Mouse (Mus musculus) right cerebral cortex, postnatal 4 days (tissue): ENCODE measurements around the gene Oxld1.

Experiments
- DNase-seq: peaks from one replicate; pipeline ENCODE4 v3.0.0-alpha.2; 2022

Gene Oxld1

GRCm38 (mm10) chr11:120457772-120458751, at the start of gene Oxld1, which contains the start of gene Ccdc137:
Gene Oxld1, minus strand, starts transcription at chr11:120458068.
Gene Ccdc137, plus strand, starts transcription at chr11:120458115.
- DNase-seq: peak; percentile 74

DNA sequence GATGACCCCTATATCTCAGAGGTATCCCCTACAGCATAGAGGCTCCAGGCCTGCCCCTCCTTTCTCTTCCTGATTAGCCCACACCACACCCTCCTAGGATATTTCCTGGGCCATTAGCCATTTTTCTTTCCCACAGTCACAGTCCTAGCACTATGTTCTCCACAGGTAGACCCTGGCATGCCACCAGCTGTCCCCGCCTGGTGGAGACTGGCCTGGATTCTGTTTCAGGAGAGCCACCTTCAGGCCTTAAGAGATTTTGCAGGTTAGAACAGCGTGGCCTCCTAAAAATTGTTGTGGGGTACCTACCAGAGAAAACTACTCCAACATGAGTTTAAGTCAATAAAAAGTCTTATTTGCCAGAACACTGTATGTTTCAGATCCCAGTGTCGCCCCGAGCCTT, 49.0 kb upstream of the Oxld1 start:
- no peak for DNase-seq

DNA sequence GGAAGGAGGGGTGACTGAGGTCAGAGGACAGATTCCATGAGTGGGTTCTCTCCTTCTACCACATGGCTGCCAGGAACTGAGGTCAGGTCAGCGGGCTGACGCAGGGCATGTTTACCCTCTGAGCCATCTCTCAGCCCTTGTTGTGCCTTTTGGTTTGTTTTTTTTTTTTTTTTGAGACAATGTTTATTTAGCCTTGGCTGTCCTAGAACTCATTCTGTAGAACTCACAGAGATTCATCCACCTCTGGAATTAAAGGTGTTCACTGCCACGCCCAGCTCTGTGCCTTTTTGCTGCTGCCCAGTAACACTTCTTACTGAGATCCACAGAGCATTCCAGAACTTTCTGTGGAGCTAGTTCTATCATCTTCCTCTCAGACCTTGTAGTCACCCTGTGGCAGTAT, 47.8 kb upstream of the Oxld1 start:
- no peak for DNase-seq

DNA sequence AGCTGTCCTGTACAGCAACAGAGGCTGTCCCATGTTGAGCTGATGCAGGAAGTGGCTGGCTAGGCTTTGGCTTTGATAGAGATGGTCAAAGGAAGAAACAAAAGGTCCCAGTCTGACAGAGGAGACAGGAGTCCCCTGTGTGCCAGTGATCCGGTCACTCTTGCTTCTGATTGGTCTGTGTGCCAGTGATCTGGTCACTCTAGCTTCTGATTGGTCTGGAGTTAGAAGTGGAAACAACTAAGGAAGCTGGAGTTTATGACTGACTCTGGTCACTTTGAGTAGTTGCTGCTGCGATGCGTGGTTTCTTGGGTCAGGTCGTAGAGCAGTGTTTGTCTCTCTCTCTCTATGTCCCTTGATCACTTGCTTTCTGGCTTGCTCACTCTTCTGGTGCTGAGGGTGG, 43.8 kb upstream of the Oxld1 start:
- no peak for DNase-seq

- DNase-seq: no peak
Measured at GRCm38 (mm10) chr11:120501018-120501417, 43.1 kb upstream of the Oxld1 start.

DNA sequence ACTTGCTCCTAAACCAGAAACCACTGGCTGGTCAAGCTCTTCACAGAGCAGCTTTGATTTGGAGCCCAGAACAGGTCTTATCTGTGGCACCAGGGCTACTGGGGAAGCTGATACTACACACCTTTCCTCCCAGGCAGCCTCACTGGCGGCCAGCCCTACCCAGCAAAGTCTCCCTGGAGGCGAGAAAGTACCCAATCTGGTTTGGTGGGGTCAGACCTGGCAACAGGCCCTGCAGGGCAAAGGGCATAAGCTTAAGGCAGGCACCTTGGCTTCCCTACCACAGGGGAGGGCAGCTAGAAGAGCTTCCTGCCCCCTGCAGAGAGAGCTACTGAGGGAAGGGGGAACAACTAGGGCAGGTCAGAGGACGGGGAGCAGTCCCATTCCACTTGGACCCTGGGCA, 42.5 kb upstream of the Oxld1 start:
- DNase-seq: no peak

DNA sequence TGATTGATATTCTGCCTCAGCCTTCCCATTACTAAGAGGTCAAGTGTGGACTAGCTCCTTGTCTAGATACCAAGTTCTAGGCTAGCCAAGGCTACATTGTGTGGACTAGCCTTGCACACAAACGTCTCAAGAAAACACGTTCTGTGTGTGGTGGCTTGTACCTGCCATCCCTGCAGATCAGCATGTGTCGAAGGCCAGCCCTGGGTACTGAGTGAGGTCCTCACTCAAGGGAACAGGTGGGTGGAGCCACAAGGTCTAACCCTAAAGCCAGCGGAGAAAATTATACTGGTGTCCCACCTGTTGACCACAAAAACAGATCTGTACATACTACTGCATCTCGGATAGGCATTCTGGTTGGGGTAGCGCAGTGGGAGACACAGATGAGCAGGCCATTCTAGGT, 42.0 kb upstream of the Oxld1 start:
- DNase-seq: no peak

DNA sequence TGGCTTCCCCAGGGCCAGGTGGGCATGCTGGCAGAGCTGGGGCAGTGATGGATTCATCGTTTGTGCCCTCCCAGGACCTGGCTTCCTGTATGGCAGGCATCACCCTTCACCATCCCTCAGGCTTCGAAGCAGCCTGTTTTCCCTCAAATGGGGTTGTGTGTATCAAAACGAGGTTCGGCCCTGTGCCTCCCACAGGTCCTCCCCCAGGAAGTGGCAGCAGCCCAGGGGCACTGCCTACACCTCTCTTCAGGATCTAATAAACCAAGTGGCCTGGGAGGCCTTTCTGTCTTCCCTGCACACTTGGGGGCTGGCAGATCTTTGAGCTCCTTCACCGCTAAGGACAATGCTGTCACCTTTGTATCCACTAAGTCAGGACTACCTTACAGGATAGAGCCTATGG, 41.0 kb upstream of the Oxld1 start:
- DNase-seq: no peak

GRCm38 (mm10) chr11:120498226-120498625, 40.4 kb upstream of the Oxld1 start:
- DNase-seq: no peak

DNA sequence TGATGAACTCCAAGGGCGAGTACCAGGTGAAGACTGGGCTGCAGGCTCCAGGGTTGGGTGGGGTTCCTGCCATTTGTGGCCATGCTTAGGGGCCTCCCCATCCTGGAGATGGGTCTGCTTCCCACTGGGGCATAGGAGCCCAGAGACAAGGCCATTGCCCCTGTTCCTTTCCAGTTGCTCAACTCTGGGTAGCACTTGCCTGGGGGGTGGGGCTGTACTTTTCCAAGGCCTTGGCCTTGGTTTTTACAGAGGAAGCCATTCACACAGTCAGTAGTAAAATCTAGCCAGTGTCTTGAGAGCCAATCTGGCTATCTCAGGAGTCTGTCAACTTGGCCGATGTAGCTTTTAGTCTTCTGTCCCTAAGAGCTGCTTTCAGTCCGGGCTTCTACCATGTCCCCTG, 39.6 kb upstream of the Oxld1 start:
- DNase-seq: no peak

- DNase-seq: no peak
Measured at GRCm38 (mm10) chr11:120493911-120494310, 36.0 kb upstream of the Oxld1 start.

- DNase-seq: no peak
Measured at GRCm38 (mm10) chr11:120493351-120493750, 35.5 kb upstream of the Oxld1 start.

DNA sequence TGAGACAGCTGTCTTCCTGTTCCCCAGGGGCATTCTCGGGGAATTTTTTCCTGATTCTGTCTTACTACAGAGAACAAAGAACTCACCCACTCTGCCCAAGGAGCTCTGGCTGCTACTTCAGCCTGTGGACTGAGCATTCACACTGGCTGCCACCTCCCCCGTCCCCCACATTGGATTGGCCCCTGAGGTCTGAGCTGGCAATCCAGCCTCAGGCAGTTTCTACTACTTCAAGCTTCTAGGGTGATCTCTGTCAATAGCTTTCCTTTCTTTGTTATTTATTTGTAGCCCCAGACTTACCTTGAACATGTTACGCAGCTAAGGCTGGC, 35.0 kb upstream of the Oxld1 start:
- DNase-seq: no peak

- DNase-seq: no peak
Measured at GRCm38 (mm10) chr11:120492024-120492877, 34.4 kb upstream of the Oxld1 start.

GRCm38 (mm10) chr11:120491317-120492023, 33.6 kb upstream of the Oxld1 start, which contains the start of gene Slc25a10:
Gene Slc25a10, plus strand, starts transcription at chr11:120491840.
- DNase-seq: peak; percentile 80

DNA sequence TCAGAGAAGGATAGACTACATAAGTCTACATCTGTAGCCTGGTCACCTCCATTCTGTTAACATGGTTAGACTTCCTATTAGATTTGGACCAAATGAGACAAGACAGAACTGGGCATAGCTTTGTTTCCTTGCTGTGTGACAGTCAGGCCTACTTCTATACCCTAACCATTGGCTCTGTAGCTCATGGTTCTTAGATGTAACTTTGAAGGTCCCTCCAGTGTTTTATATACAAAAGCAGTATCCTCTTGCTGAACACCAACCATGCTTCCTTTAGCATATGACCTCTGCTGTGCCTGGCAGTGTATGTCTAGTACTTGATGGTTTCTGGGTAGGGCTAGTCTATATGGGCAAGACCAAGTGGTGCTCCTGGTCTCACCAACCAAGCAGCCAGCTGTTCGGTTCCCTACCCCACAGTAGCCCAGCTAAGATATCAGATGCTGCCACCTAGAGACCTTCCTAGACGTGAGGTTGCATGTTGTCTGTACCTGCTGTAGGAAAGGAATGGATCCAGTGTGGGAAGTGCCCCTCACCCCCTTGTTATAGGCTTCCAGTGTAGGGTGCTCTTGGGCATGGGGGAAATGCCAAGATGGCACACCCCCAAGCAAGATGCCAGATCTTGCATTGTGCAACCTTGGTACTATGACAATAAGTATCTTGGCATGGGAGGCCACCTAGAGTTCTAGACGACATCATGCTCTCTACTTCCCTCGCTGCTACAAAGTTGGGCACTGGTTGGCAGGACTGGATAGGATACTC, 32.6 kb upstream of the Oxld1 start:
- DNase-seq: no peak

DNA sequence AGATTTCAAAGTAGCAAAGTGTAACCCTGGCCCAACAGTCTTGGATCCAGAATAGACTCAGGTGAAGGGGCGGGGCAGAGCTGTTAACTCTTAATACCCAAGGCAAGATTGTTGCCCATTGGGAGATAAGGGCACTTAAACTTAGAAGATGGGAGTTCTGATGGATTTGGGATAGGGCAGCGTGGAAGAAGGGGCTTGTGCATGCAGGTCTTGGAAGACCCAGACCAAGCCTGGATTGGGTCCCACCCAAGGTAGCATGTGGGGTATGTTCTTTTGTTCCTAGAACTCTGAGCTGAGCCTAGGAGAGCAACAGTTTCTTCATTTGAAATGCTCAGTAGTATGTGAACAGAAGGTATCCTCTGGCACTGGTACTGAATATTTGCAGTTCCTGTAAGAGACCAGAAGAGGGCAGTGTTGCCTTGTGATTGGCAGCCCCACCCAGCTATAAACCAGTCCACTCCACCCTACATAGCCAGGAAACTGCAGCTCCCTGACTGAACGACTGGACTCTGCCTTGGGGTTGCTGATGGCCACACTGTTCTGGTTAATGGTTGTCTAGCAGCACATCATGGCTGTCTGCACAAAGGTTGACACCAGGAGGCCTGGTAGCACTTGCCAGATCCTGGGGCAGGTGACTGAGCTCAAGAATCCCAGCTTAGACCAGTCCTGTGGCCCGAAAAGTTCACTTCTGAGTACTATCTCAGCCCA, 31.3 kb upstream of the Oxld1 start:
- DNase-seq: no peak

DNA sequence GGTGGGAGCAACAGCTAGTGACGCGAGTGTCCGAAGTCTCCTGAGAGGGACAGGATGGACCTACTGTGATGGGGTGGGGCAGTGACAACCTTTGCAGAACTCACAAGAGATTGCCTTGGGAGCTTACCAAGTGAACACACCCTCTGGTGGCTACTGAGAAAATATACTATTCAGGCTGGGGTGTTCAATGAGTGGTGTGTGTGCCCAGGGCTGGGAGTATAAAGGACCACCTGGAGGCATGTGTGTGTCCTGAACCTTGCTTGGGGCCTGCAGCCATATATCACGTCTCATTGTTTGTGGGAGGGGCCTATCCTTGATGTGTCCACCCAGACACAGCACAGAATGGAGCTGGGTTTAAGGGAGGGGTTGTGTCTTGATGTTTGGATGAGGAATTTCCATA, 30.6 kb upstream of the Oxld1 start:
- no peak for DNase-seq

- no peak for DNase-seq
Measured at GRCm38 (mm10) chr11:120485251-120485650, 27.4 kb upstream of the Oxld1 start.

DNA sequence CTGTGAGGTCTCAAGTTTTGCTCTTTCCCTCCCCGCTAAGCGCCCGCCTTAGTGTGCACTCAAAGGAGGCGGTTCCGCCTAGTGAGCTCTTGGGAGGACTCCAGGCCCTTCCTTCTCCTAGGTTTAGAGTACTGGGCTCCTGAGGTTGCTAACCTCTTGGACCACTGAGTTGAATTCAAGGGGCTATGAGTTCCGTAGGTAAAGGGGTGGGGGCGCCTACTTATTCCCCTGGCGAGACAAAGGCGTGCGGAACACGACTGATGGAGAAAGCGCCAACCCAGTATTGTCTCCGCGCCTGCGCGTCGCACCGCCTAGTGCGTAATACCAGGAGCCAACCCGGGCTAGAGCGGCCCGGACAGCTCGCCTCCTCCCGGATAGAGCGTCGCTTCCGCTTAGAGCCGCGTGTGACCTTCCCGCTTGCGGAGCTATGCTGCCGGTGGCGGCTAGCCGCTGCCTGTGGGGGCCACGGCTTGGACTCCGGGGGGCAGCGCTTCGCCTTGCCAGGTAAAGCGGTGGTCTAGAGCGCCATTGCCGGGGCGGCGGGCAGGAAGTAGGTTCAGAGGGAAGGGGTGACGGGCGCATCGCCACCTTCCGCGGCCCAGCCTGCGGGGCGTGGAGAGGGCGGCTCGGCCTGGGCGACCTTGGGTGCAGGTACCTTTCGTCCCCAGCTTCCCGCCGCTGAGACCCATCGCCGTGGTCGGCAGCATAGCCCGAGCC, 26.6 kb upstream of the Oxld1 start, which contains the start of gene Mrpl12:
TSS of gene Mrpl12 (plus strand) at position 349 of the 717 bp plus-strand sequence.
- DNase-seq: peak; percentile 88

DNA sequence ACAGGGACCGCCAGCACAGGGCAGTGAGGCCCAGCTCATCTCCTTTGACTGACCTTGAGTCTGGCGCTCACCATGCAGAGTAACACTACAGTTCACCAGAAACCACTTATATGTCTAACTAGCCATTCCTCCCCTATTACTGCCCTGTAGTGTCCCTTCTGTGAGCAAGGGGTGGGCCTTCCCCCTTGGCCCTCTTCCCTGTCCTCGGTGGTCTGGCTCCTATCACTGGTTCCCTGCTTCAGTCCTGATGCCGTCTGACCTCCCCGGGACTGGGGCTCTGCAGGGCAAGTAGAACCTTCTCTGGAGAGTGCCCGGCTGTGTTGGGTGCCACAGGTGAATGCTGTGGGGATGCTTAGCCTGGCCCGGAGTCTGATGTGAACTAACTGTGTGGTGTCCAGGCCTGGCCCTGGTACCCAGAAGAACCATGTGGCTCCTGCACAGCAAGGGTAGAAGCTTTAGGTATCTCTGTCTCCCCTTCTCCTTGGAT, 25.6 kb upstream of the Oxld1 start:
- no peak for DNase-seq
